Mouse (Mus musculus): ENCODE measurements around the gene Zfp423.

Gene Zfp423

DNA sequence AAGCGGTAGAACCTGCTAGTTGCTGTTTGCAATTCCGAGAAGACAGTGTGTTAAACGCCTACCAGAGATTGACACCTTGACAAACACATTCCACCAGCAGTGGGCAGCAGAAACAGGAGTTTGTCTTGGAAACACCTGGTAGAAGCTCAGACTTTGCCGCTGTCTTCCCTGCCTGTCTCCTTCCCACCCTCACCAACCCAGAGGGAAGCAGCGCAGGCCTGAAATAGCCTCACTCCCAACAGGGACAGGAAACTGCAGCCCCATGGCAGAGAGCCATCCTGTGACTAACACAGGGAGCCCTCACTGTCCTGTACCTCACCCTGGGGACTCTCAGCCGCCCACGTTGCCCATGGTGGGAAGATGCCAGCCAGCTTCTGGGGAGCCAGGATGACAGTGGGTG is 340.3 kb downstream of the Zfp423 start:
- DNase-seq (ENCODE audit: low spot score in 2 of 2): no peak

DNA sequence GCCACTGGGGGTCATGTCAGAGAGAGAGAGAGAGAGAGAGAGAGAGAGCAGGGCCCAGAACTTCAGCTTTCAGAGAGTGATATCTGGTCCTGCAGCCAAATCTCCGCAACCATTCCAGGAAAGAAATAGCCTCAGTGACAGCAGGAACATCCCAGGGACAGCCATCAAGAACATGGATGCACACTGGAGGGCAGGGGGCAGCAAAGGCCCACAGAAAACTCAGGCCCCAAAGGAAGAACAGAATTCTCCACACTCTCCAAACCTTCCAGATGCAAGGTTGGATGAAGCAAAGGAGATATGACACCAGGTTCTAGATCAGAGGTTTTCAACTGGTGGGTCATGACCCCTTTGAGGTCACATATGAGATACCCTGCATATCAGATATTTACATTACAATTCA is 345.7 kb downstream of the Zfp423 start:
- no peak for DNase-seq (ENCODE audit: low spot score in 2 of 2)

All from frontal cortex, postnatal 10 days (tissue).